Mouse (Mus musculus) kidney, postnatal 0 days (tissue): ENCODE results near the gene Rint1. TPM values are rescaled to one million over a fixed set of nuclear protein-coding genes. Genes with fewer than 3 reads are reported as not detected.
"Not testable (repeated sequence)": the region's sequence is repeated elsewhere in the genome, so short reads cannot be mapped to it uniquely, and the experiment has no call there.

Source experiments
- ATAC-seq: fragments of 200-750 bp; cut with Nextera tagmentation; replicated peaks from 2 replicates; pipeline ENCODE4 v1.8.0; 2017; ENCODE audit warnings: low read depth, moderate number of reproducible peaks, moderate TSS enrichment, moderate library complexity; ENCODE audit not compliant: low FRiP score
- DNase-seq: peaks from one replicate; pipeline ENCODE4 v3.0.0-alpha.2; 2016; ENCODE audit warnings: low spot score
- H3K27ac ChIP-seq: fragments of 300-500 bp; sonication (generic); 2 replicates; pipeline ENCODE4 v1.5.1; 2014; ENCODE audit warnings: mild to moderate bottlenecking
- H3K27me3 ChIP-seq: fragments of 300-500 bp; sonication (generic); 2 replicates; pipeline ENCODE4 v1.6.1; 2014; ENCODE audit warnings: low read length, mixed read lengths; ENCODE audit not compliant: insufficient read depth
- H3K36me3 ChIP-seq: fragments of 300-500 bp; sonication (generic); 2 replicates; pipeline ENCODE4 v1.6.1; 2014; ENCODE audit warnings: low read length, mixed read lengths; ENCODE audit not compliant: insufficient read depth
- H3K4me1 ChIP-seq: fragments of 300-500 bp; sonication (generic); replicated peaks from 2 replicates; pipeline ENCODE4 v1.6.1; 2014; ENCODE audit warnings: antibody characterized with exemption, low read length, mixed read lengths; ENCODE audit not compliant: insufficient read depth
- H3K4me2 ChIP-seq: fragments of 300-500 bp; sonication (generic); 2 replicates; pipeline ENCODE4 v1.6.1; 2014; ENCODE audit warnings: mild to moderate bottlenecking, low read length, moderate library complexity, mixed read lengths
- H3K4me3 ChIP-seq: fragments of 300-500 bp; sonication (generic); replicated peaks from 2 replicates; pipeline ENCODE4 v1.5.1; 2014; ENCODE audit warnings: low read depth, low read length
- H3K9ac ChIP-seq: fragments of 300-500 bp; sonication (generic); 2 replicates; pipeline ENCODE4 v1.6.1; 2014; ENCODE audit warnings: low read depth, low read length
- H3K9me3 ChIP-seq: fragments of 300-500 bp; sonication (generic); replicated peaks from 2 replicates; pipeline ENCODE4 v1.6.1; 2016; ENCODE audit warnings: low read length, inconsistent platforms, mixed read lengths
- CTCF ChIP-seq: IDR thresholded peaks from 2 replicates; pipeline ENCODE4 v1.5.1; 2016; ENCODE audit warnings: antibody characterized with exemption, low read depth, mild to moderate bottlenecking, moderate library complexity
- WGBS: fragments of 180-500 bp; shearing (Covaris S2); extraction: QIAGEN DNeasy Blood & Tissue Kit; methylation state at CpG from one replicate; pipeline ENCODE4 v1.1.7; 2014; 5-methylcytosine and 5-hydroxymethylcytosine counted together
- polyA plus RNA-seq: library from polyadenylated mRNA; unstranded; fragments of >200 nt; fragmentation: Nextera tagmentation; extraction: Ambion mirVana; gene quantifications from 2 replicates; pipeline ENCODE4 v1.2.1, GENCODE M21; 2015

Rint1 gene
- polyA plus RNA-seq, 1 experiment from 2014 or later = 26.8 TPM

GRCm38 (mm10) chr5:23816681-23817080, 29.2 kb downstream of the Rint1 start:
- Histone ChIP-seq H3K27me3 (no peaks in the 10 kb centered on the region), H3K36me3 (peaks cover 53% of the 10 kb centered on the region), H3K4me1 (no peaks in the 10 kb centered on the region), H3K27ac (no peak overlapping the region), H3K4me3 (no peak overlapping the region), H3K9ac (no peak overlapping the region), H3K4me2 (no peak overlapping the region), H3K9me3 (no peaks in the 10 kb centered on the region)
- TF ChIP-seq CTCF = no peak
- no peak for DNase-seq
- no peak for ATAC-seq
- WGBS = 81% methylated on average over 15 of the region's 15 CpGs

- Histone ChIP-seq H3K4me2 (no peak overlapping the region), H3K27me3 (no peaks in the 10 kb centered on the region), H3K4me1 (no peaks in the 10 kb centered on the region), H3K36me3 (peaks cover 14% of the 10 kb centered on the region; the same call in 1 of the 2 replicates), H3K27ac (no peak overlapping the region), H3K4me3 (no peak overlapping the region), H3K9ac (no peak overlapping the region), H3K9me3 (no peaks in the 10 kb centered on the region)
- no peak for DNase-seq
- no peak for TF ChIP-seq CTCF
- 77% methylated on average over 11 of the region's 11 CpGs for WGBS
- no peak for ATAC-seq
These were observed 34.8 kb downstream of the Rint1 start for GRCm38 (mm10) chr5:23822306-23822705.

GRCm38 (mm10) chr5:23824171-23824733, 36.7 kb downstream of the Rint1 start:
- Histone ChIP-seq H3K27ac (no peak overlapping the region), H3K9me3 (no peaks in the 10 kb centered on the region), H3K9ac (no peak overlapping the region), H3K27me3 (no peaks in the 10 kb centered on the region), H3K4me3 (no peak overlapping the region), H3K4me1 (no peaks in the 10 kb centered on the region), H3K36me3 (peaks cover 3% of the 10 kb centered on the region; the same call in 1 of the 2 replicates), H3K4me2 (no peak overlapping the region)
- DNase-seq (no peak), ATAC-seq (no peak)
- WGBS = 77% methylated on average over 8 of the region's 8 CpGs
- TF ChIP-seq CTCF = no peak

- H3K9me3 ChIP-seq = no peaks in the 10 kb centered on the region
- H3K4me3 ChIP-seq = no peak overlapping the region
- TF ChIP-seq CTCF = peak; percentile 87
- no peak overlapping the region for H3K4me2 ChIP-seq
- H3K27me3 ChIP-seq = no peaks in the 10 kb centered on the region
- WGBS = 32% methylated on average over 11 of the region's 11 CpGs
- no peak overlapping the region for H3K9ac ChIP-seq
- H3K4me1 ChIP-seq = no peaks in the 10 kb centered on the region
- DNase-seq = peak; percentile 83
- ATAC-seq = peak; percentile 36; the same call in 1 of the 2 replicates
- H3K27ac ChIP-seq = no peak overlapping the region
- no peaks in the 10 kb centered on the region for H3K36me3 ChIP-seq
These were observed 39.0 kb downstream of the Rint1 start for GRCm38 (mm10) chr5:23826321-23827004.

GRCm38 (mm10) chr5:23830897-23831752, 43.6 kb downstream of the Rint1 start:
- WGBS = 49% methylated on average over 58 of the region's 58 CpGs
- DNase-seq (no peak), ATAC-seq (no peak)
- Histone ChIP-seq H3K36me3 (no peaks in the 10 kb centered on the region), H3K4me2 (0 out of 2 replicates have a peak overlapping the region, but pooled peaks have one; percentile 25), H3K27ac (no peak overlapping the region), H3K4me3 (no peak overlapping the region), H3K9me3 (no peaks in the 10 kb centered on the region), H3K9ac (no peak overlapping the region), H3K27me3 (no peaks in the 10 kb centered on the region), H3K4me1 (no peaks in the 10 kb centered on the region)
- TF ChIP-seq CTCF = no peak

- H3K9me3 ChIP-seq, DNase-seq, ATAC-seq, H3K4me1 ChIP-seq, H3K27ac ChIP-seq, H3K27me3 ChIP-seq, H3K4me3 ChIP-seq, H3K4me2 ChIP-seq, H3K9ac ChIP-seq: not testable (repeated sequence)
- WGBS = 60% methylated on average over 1 of the region's 1 CpGs
- peaks cover 17% of the 10 kb centered on the region; the same call in 1 of the 2 replicates for H3K36me3 ChIP-seq
These were observed 48.2 kb downstream of the Rint1 start for GRCm38 (mm10) chr5:23835691-23836090.
